Mouse (Mus musculus): ENCODE measurements around the gene Gad2.
A peak's percentile ranks its signal among the peaks of the same experiment; 100 is the strongest.
"Not testable (repeated sequence)": the region's sequence is repeated elsewhere in the genome, so short reads cannot be mapped to it uniquely, and the experiment has no call there.

The Gad2 gene

GRCm38 (mm10) chr2:22621828-22622731 lies at the start of gene Gad2:
Gene Gad2, plus strand, starts transcription at chr2:22622205.
- DNase-seq (ENCODE audit: low spot score in 2 of 2): no peak

- not testable (repeated sequence) for DNase-seq (ENCODE audit: low spot score in 2 of 2)
Observed at GRCm38 (mm10) chr2:22587469-22588169, 34.4 kb upstream of the Gad2 start.

DNA sequence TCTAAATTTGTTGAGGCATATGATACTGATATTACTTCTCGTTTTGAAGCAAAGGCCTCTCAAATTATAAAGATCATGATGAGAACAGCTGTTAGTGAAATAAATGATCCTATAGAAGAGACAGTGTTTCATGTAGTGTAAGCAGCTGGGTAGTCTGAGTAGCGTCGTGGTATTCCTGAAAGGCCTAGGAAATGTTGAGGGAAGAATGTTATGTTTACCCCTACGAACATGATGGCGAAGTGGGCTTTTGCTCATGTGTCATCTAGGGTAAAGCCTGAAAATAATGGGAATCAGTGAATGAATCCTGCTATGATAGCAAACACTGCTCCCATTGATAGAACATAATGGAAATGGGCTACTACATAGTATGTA lies 33.8 kb upstream of the Gad2 start:
- DNase-seq (ENCODE audit: low spot score in 2 of 2): not testable (repeated sequence)

DNA sequence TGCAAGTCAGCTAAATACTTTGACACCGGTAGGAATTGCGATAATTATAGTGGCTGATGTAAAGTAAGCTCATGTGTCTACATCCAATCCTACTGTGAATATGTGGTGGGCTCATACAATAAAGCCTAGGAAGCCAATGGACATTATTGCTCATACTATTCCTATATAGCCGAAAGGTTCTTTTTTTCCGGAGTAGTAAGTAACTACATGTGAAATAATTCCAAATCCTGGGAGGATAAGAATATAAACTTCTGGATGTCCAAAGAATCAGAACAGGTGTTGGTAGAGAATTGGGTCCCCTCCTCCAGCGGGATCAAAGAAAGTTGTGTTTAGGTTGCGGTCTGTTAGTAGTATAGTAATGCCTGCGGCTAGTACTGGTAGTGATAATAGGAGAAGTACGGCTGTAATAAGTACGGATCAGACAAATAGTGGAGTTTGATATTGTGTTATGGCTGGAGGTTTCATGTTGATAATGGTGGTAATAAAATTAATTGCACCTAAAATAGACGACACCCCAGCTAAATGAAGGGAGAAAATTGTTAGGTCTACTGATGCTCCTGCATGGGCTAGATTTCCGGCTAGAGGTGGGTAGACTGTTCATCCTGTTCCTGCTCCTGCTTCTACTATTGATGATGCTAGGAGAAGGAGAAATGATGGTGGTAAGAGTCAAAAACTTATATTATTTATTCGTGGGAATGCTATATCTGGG lies 33.2 kb upstream of the Gad2 start:
- not testable (repeated sequence) for DNase-seq (ENCODE audit: low spot score in 2 of 2)

DNA sequence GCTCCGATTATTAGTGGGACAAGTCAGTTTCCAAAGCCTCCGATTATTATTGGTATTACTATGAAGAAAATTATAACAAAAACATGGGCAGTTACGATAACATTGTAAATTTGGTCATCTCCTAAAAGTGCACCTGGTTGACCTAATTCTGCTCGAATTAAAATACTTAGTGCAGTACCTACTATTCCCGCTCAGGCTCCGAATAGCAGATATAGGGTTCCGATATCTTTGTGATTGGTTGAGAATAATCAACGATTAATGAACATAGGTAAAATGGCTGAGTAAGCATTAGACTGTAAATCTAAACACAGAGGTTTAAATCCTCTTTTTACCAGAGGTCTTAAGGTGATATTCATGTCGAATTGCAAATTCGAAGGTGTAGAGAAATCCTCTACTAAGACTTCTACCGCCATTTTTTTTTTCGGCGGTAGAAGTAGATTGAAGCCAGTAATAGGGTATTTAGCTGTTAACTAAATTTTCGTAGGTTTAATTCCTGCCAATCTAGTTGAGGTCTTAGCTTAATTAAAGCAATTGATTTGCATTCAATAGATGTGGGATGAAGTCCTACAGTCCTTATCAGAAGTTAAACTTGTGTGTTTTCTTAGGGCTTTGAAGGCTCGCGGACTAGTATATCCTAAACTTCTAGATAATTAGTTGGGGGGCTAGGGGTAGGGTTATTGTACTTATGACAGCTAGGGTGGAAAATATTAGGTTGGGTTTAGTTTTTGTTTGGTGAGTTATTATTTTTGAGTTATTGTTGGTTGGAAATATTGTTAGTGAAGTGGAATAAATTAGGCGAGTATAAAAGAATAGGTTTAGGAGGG lies 32.4 kb upstream of the Gad2 start:
- not testable (repeated sequence) for DNase-seq (ENCODE audit: low spot score in 2 of 2)

DNA sequence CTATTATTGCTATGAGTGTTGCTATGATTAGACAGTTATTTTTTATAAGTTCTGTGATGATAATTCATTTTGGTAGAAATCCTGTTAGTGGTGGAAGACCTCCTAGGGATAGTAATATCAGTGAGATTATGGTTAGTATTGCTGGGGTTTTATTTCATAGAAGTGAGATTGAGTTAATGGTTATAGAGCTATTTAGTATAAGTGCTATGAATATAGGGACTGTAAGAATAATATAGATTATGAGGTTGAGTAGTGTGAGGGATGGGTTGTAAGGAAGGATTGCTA lies 31.9 kb upstream of the Gad2 start:
- DNase-seq (ENCODE audit: low spot score in 2 of 2): no peak

DNA sequence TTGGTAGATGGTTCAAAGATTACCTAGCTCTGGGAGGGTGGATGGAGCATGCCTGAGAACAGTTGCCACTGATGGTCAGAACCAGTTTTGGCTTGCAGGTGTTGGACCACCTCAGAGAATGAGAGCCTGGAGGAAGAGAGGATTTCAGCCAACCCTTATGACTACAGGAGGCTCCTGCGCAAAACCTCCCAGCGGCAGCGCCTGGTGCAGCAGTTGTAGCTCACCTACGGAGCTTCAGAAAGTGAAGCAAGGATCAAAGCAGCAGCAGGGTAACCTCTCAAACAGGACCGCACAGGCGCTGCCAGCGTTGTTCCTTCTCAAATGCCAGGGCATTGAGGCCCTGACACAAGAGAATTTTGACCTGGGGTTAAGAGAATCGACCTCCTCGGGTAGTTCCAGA lies 4.1 kb upstream of the Gad2 start:
- no peak for DNase-seq (ENCODE audit: low spot score in 2 of 2)

DNA sequence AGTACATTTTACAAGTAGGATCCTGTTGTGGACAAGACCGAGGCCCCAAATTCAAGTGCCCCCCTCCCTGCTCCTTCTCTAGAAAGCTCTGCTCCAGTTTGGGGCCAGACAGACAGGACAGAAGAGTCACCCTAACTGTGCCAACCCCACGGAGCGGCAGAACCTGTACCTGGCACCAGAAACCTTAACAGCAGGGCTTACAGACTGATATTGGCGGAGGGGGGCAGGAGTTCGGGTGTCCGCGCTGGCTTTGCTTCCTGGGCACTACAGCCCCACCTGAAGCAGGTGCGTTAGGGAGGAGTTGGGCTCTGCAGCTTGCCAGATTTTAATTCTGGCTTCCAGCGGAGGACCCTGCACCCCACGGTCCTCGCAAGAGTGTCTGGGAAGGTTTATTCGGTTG lies 2.6 kb upstream of the Gad2 start:
- DNase-seq (ENCODE audit: low spot score in 2 of 2): no peak

DNA sequence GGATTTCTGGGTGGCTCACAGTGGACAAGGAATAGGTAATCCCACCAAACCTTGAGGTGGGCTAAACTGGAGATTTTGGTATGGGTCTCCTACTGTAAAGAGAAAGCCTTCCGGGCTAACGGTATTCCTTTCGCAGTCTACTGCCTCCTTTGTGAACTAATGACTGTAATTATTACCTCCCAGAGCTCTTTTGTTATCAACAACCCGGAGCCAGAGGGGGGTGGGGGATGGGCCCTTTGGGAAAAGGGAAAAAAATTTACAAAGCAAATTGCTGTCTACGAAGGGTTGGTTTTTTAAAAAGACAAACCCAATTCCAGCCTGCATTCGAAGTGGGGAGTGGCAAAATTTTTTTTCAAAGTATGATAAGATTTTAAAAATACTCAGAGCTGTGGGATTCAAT lies 2.0 kb upstream of the Gad2 start:
- no peak for DNase-seq (ENCODE audit: low spot score in 2 of 2)

- DNase-seq (ENCODE audit: low spot score in 2 of 2): no peak
Observed at GRCm38 (mm10) chr2:22620534-22620933, 1.5 kb upstream of the Gad2 start.

DNA sequence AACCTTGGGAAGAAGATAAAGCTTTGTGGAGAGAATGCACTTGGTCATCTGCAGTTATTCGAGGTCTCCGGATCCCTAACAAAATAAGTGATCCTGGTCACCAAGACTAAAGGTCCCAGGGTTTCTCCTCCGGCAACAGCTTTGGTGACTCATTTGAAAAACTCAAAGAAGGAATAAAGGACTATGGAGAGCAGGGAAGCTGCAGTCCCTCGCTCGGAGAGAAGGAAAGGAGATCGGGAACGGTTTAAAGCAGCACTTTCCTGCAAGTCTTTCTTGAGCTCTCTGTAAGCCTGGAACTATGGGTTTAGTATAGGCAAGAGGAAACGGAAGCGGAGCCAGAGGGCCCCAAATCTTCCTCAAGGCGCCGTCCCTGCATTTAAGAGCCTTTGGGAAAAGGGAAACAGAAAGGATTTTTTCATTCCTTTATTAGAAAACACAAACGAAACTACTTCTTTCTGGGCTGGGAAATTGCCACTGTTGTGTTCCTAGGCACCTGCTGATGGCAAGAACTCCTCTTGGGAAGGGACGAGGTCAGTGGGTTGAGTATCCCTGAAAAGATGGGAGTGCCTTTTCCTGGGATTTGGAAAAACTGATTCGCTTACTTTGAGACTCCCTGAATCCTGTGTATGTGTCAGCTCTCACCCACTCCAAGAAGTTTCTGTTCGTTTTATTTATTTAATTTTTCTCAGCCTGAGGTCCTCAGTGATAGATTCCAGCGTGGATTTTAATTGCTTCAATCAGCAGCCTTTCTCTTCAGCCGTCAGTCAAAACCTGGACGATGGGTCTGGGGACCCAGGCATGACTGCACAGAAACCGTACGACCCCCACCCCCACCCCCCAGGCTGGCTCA lies 802 bp upstream of the Gad2 start:
- DNase-seq (ENCODE audit: low spot score in 2 of 2): no peak

- no peak for DNase-seq (ENCODE audit: low spot score in 2 of 2)
Observed at GRCm38 (mm10) chr2:22623111-22624070, 1.4 kb downstream of the Gad2 start.

- no peak for DNase-seq (ENCODE audit: low spot score in 2 of 2)
Observed at GRCm38 (mm10) chr2:22624188-22624975, 2.4 kb downstream of the Gad2 start.

- no peak for DNase-seq (ENCODE audit: low spot score in 2 of 2)
Observed at GRCm38 (mm10) chr2:22625096-22625960, 3.3 kb downstream of the Gad2 start.

DNA sequence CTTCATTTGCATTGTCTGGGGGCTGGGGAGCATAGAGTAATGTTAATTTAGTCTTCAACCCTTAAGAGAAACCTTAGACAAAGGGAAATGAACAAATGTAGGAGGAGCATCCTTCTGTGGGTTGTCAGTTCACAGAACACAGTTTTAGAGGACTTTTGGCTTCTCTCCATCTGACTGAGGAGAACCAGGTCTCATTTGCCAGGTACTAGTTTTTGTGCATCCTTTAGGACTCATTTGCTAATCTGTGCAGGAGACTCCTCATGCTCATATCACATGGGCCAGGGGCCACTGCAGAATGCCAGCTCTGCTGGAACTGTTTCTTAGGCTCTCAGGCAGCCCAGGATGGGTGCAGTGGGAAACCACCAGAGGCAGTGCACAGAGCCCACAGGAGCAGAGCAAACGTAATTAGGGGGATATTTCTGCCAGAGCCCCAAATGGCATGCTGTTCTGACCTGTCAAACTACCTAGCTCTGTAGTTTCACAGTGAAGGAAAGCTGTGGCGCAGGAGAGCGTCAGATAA lies 5.2 kb downstream of the Gad2 start:
- DNase-seq (ENCODE audit: low spot score in 2 of 2): no peak

DNA sequence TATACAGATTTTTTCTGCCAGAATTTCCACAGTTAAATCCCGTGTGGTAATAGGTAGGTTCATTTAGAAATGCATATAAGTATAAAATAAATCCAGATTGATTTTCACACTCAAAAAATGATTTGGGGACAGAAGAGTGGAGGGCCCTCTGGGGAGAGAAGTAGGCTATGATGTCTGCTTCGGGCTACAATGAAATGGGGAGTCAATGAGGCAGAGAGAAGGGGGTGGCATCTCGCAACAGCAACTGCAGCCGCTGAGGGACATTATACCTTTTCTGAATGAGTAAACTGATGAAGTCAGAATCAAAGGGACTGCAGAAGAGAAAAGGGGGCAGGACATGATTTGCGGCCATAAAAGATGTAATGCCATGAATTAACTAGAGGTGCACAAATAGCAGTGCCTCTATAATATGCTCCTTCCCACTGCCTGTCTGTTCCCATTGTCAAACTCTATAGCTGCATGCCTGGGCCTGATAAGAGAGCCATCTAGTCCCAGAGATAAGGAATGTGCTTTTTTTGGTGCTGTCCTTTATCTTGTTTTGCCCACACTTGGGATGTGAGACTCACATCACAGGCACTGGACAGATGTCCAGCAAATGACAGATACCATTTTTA lies 5.9 kb downstream of the Gad2 start:
- no peak for DNase-seq (ENCODE audit: low spot score in 2 of 2)

- peak in 1 of 2 experiments; percentile 32 for DNase-seq (ENCODE audit: low spot score in 2 of 2)
Observed at GRCm38 (mm10) chr2:22634766-22635165, 12.8 kb downstream of the Gad2 start.
